Comparison of ENCODE assay signal across 25 mouse cellular contexts in genomic region chr1:187759536-187759935, GRCm38 (mm10).
A peak's percentile ranks its signal among the peaks of the same experiment; 100 is the strongest.
DNase-seq lines count a peak whose midpoint lies in the region; ATAC-seq and TF ChIP-seq lines count a peak whose summit lies in the region.
"Had no signal": no experiment of that assay in that cellular context is flagged by ENCODE, and none has a peak within 500 bp of the region (broad histone marks: within the 10 kb centered on the region; RNA-seq: fewer than 3 reads in every experiment).

No protein-coding gene starts in this region.

- no peak for TF ChIP-seq CTCF in intestine, postnatal 0 days (IDR thresholded peaks at IDR 0.05; ENCODE audit: low read depth)

- H3K27ac ChIP-seq in intestine, embryonic 15.5 days, result no peak overlapping the region
- no peak overlapping the region for H3K27ac ChIP-seq in intestine, postnatal 0 days (ENCODE audit: low read depth, low read length)
- no peak overlapping the region for H3K27ac ChIP-seq in hindbrain, embryonic 10.5 days
- H3K27ac ChIP-seq: embryonic facial prominence, embryonic 15.5 days; forebrain, embryonic 15.5 days; heart, embryonic 15.5 days; hindbrain, embryonic 14.5 days; midbrain, embryonic 13.5 days; stomach, postnatal 0 days had no signal

- no peaks in the 10 kb centered on the region for H3K36me3 ChIP-seq in intestine, embryonic 15.5 days
- H3K36me3 ChIP-seq in intestine, postnatal 0 days (ENCODE audit: control insufficient read depth, insufficient read depth), result no peaks in the 10 kb centered on the region
- no peaks in the 10 kb centered on the region for H3K36me3 ChIP-seq in hindbrain, embryonic 10.5 days
- H3K36me3 ChIP-seq: embryonic facial prominence, embryonic 15.5 days; forebrain, embryonic 15.5 days; heart, embryonic 15.5 days; midbrain, embryonic 13.5 days had no signal

- H3K9ac ChIP-seq in intestine, embryonic 15.5 days, result no peak overlapping the region
- H3K9ac ChIP-seq in intestine, postnatal 0 days (ENCODE audit: low read depth, low read length), result no peak overlapping the region
- H3K9ac ChIP-seq: embryonic facial prominence, embryonic 15.5 days; forebrain, embryonic 15.5 days; heart, embryonic 15.5 days; hindbrain, embryonic 14.5 days; midbrain, embryonic 13.5 days had no signal

- ATAC-seq in intestine, embryonic 15.5 days, result peak; percentile 56
- no peak for ATAC-seq in intestine, postnatal 0 days
- ATAC-seq: CD4-positive, CD25-positive, alpha-beta regulatory T cell, adult 4 months; forebrain, embryonic 15.5 days; inflammation-experienced regulatory T-cells, adult 6 months; midbrain, embryonic 13.5 days had no signal

- H3K4me3 ChIP-seq in intestine, embryonic 15.5 days (replicated peaks), result no peak overlapping the region
- no peak overlapping the region for H3K4me3 ChIP-seq in intestine, postnatal 0 days (ENCODE audit: low read depth, low read length)
- H3K4me3 ChIP-seq in hindbrain, embryonic 10.5 days, result no peak overlapping the region
- H3K4me3 ChIP-seq: embryonic facial prominence, embryonic 15.5 days; forebrain, embryonic 15.5 days; heart, embryonic 15.5 days; midbrain, embryonic 13.5 days had no signal

- no peaks in the 10 kb centered on the region for H3K27me3 ChIP-seq in intestine, embryonic 15.5 days (replicated peaks)
- no peaks in the 10 kb centered on the region for H3K27me3 ChIP-seq in intestine, postnatal 0 days (replicated peaks; ENCODE audit: control insufficient read depth, insufficient read depth, low read length)
- H3K27me3 ChIP-seq in hindbrain, embryonic 10.5 days (ENCODE audit: insufficient read depth, poor library complexity, severe bottlenecking), result no peaks in the 10 kb centered on the region
- H3K27me3 ChIP-seq: embryonic facial prominence, embryonic 15.5 days; forebrain, embryonic 15.5 days; heart, embryonic 15.5 days; midbrain, embryonic 13.5 days had no signal

- DNase-seq in kidney, adult 8-10 months, result peak; percentile 61 to 70
- peak; percentile 55 for DNase-seq in kidney, postnatal 14 days
- DNase-seq in yolk sac, embryonic 10.5 days (ENCODE audit: low spot score), result peak; percentile 32
- no peak for DNase-seq in lung, postnatal 36 days
- no peak for DNase-seq in hindbrain, embryonic 10.5 days (ENCODE audit: low spot score)
- DNase-seq: adrenal gland, postnatal 25 days; cerebellum, adult 9-10 months; gastrocnemius, postnatal 14 days; heart, postnatal 36 days; layer of hippocampus, adult 9-11 months; lung, adult 2 months; lung, postnatal 14 days; right cerebral cortex, postnatal 14 days; thymus, adult 2 months; thymus, postnatal 4 days had no signal

- no peaks in the 10 kb centered on the region for H3K4me1 ChIP-seq in intestine, embryonic 15.5 days (replicated peaks)
- H3K4me1 ChIP-seq in intestine, postnatal 0 days (replicated peaks; ENCODE audit: control insufficient read depth, insufficient read depth, low read length), result no peaks in the 10 kb centered on the region
- 0 out of 2 replicates have a peak, but pooled peaks cover 5% of the 10 kb centered on the region for H3K4me1 ChIP-seq in hindbrain, embryonic 10.5 days (replicated peaks)
- H3K4me1 ChIP-seq: embryonic facial prominence, embryonic 15.5 days; forebrain, embryonic 15.5 days had no signal

- no peak overlapping the region for H3K4me2 ChIP-seq in intestine, embryonic 15.5 days (replicated peaks)
- H3K4me2 ChIP-seq in intestine, postnatal 0 days (replicated peaks; ENCODE audit: low read depth), result no peak overlapping the region
- H3K4me2 ChIP-seq: embryonic facial prominence, embryonic 15.5 days; forebrain, embryonic 15.5 days; heart, embryonic 15.5 days; hindbrain, embryonic 14.5 days; midbrain, embryonic 13.5 days had no signal

- whole genome bisulfite sequencing in intestine, embryonic 15.5 days, result 61% methylated on average over 3 of the region's 3 CpGs
- WGBS in intestine, postnatal 0 days, result 56% methylated on average over 3 of the region's 3 CpGs
- WGBS in hindbrain, embryonic 10.5 days, result 88% methylated on average over 3 of the region's 3 CpGs

- H3K9me3 ChIP-seq in intestine, embryonic 15.5 days, result no peaks in the 10 kb centered on the region
- no peaks in the 10 kb centered on the region for H3K9me3 ChIP-seq in intestine, postnatal 0 days (ENCODE audit: control insufficient read depth)
- no peaks in the 10 kb centered on the region for H3K9me3 ChIP-seq in hindbrain, embryonic 10.5 days
- H3K9me3 ChIP-seq: embryonic facial prominence, embryonic 15.5 days; forebrain, embryonic 15.5 days; heart, embryonic 15.5 days; midbrain, embryonic 13.5 days had no signal

Comparison
In these comparisons a context has a peak if more than half of its experiments do, and no peak if none do; other contexts are left out.
1. DNase-seq: peak in kidney, adult 8-10 months (2 of 2), kidney, postnatal 14 days (single experiment) and yolk sac, embryonic 10.5 days (single experiment); none in lung, postnatal 36 days (single experiment) and hindbrain, embryonic 10.5 days (single experiment).